ENCODE assay signal across 19 mouse cellular contexts in genomic region chr11:21327486-21327885, GRCm38 (mm10). TPM values are rescaled to one million over a fixed set of nuclear protein-coding genes. Genes with fewer than 3 reads are reported as not detected.
DNase-seq lines count a peak whose midpoint lies in the region; ATAC-seq and TF ChIP-seq lines count a peak whose summit lies in the region.
"Had no signal": no experiment of that assay in that cellular context is flagged by ENCODE, and none has a peak within 500 bp of the region (broad histone marks: within the 10 kb centered on the region; RNA-seq: fewer than 3 reads in every experiment).

No protein-coding gene starts in this region.

- no peak for TF ChIP-seq CTCF in lung, adult 2 months (IDR thresholded peaks at IDR 0.05; ENCODE audit: insufficient read depth, low read length)

- ATAC-seq in frontal cortex, adult (ENCODE audit: low TSS enrichment): peak; percentile 60
- no peak for ATAC-seq in cerebellum, adult (ENCODE audit: insufficient number of reproducible peaks, low FRiP score, low TSS enrichment)
- ATAC-seq: activated CD4-positive, CD25-positive, alpha-beta regulatory T cell, adult 4 months; CD4-positive, CD25-positive, alpha-beta regulatory T cell, adult 4 months; forebrain, embryonic 13.5 days; forebrain, embryonic 15.5 days; Patski had no signal

- WGBS in lung, adult 2 months: 83% methylated on average over 5 of the region's 5 CpGs

- DNase-seq in frontal cortex, adult 2 months (ENCODE audit: extremely low spot score in 1 of 2, low spot score in 1 of 2): no peak
- DNase-seq in lung, adult 2 months: peak; percentile 24
- DNase-seq in lung, postnatal 10 days: no peak
- DNase-seq in lung, postnatal 25 days (ENCODE audit: low spot score): peak; percentile 26
- DNase-seq in cerebellum, adult 18-20 months: no peak
- DNase-seq: adrenal gland, adult 8-10 months; B cell, adult 2 months; cerebellum, adult 11 months; cerebellum, adult 2 months; cerebellum, adult 9-10 months had no signal

- H3K4me3 ChIP-seq in lung, adult 2 months (replicated peaks; ENCODE audit: extremely low read depth, low read depth, low read length): no peak overlapping the region
- H3K4me3 ChIP-seq: embryonic facial prominence, embryonic 10.5 days; embryonic facial prominence, embryonic 12.5 days; forebrain, embryonic 13.5 days; forebrain, embryonic 15.5 days had no signal

- H3K4me1 ChIP-seq in lung, adult 2 months (ENCODE audit: control insufficient read depth, insufficient read depth, low read length): 0 out of 2 replicates have a peak, but pooled peaks cover 3% of the 10 kb centered on the region
- H3K4me1 ChIP-seq: embryonic facial prominence, embryonic 10.5 days; embryonic facial prominence, embryonic 12.5 days; forebrain, embryonic 13.5 days; forebrain, embryonic 15.5 days had no signal

- no peak for TF ChIP-seq POLR2A in lung, adult 2 months (IDR thresholded peaks at IDR 0.05; ENCODE audit: borderline replicate concordance, extremely low read depth, low read depth, low read length)

RNA-seq across cellular contexts. Expression of gene Ugp2, which starts 43.5 kb away (rescaled TPM):
- 53.8 and 57.0 TPM in 2 replicates for polyA plus RNA-seq in frontal cortex, adult 2 months (2012; rRNA removed)
- polyA plus RNA-seq in lung, adult 2 months (2012; rRNA removed): 4.8 and 9.8 TPM in 2 replicates

Comparison
In these comparisons a context has a peak if more than half of its experiments do, and no peak if none do; other contexts are left out.
1. DNase-seq: peak in lung, adult 2 months (single experiment) and lung, postnatal 25 days (single experiment); none in frontal cortex, adult 2 months (0 of 2), lung, postnatal 10 days (single experiment) and cerebellum, adult 18-20 months (0 of 2).